Mouse (Mus musculus): ENCODE results near the gene Ppm1e.
A peak's percentile ranks its signal among the peaks of the same experiment; 100 is the strongest.

Gene Ppm1e

DNA sequence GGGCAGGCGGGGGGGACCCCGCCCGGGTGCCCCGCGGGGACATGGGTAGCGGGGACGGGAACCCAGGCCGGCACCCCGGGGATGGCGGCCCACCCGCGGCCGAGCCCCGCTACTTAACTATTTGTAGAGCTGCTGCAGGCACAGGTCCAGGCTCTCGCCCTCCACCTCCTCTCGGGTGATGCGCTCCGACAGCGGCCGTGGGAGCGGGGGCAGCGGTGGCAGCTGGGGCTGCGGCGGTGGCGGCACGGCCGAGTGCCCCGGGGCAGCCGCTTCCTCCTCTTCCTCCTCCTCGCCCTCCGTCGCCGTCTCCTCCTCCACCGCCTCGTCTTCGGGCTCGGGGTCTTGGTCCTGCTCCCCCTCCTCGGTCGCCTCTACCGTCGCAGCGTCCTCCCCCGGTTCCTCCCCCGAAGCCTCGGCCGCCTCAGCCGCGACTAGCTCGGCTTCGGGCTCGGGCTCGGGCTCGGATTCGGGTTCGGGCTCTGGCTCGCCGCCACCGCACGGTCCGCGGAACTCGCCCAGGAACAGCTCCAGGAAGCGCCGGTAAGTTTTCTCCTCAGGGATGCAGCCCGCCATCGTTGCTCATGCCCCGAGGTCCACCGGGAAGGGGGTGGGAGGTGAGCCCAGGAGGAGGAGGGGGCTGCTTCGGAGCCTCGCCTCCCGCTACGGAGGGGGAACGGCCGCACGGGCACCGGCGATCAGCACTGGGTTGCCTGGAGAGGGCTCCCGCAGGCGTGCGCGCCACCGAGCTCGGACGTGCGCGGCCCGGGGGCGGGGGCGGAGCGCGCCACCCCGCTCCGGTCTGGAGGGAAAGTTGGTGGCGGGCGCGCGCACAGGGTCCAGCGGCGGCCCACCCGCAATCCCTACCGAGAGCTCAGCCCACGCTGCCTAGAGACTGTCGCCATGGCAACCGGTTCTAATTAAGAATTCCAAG lies at the start of gene Ppm1e:
Gene Ppm1e, minus strand, starts transcription at position 693 of the 931 bp plus-strand sequence.
- DNase-seq (ENCODE audit: low spot score in 2 of 2): peak; percentile 72 to 82

DNA sequence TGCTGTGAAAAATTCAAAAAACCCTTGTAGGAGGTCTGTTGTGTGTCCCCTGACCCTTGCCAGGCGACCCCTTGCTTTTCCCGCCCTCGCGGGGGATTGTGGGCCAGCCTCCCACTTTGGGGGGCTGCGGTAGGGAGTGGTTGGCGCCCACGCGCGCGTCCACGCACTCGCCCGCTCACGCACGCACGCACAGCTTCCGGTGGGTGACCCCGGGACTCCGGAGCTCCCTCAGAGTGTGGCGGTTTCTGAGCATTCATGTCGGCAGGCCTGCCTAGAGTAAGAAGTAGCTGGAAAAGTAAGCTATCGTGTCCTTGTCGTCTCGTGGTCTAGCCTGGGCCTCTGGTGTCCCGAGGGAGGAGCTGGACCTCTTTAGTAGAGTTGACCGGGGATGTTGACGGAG lies 46.1 kb upstream of the Ppm1e start, which contains the start of the genes Rad51c and Tex14:
Gene Rad51c, minus strand, starts transcription at position 79 of the 400 bp plus-strand sequence.
Gene Tex14, plus strand, starts transcription at position 190 of the 400 bp plus-strand sequence.
- DNase-seq (ENCODE audit: low spot score in 2 of 2): peak in 1 of 2 experiments; percentile 30

DNA sequence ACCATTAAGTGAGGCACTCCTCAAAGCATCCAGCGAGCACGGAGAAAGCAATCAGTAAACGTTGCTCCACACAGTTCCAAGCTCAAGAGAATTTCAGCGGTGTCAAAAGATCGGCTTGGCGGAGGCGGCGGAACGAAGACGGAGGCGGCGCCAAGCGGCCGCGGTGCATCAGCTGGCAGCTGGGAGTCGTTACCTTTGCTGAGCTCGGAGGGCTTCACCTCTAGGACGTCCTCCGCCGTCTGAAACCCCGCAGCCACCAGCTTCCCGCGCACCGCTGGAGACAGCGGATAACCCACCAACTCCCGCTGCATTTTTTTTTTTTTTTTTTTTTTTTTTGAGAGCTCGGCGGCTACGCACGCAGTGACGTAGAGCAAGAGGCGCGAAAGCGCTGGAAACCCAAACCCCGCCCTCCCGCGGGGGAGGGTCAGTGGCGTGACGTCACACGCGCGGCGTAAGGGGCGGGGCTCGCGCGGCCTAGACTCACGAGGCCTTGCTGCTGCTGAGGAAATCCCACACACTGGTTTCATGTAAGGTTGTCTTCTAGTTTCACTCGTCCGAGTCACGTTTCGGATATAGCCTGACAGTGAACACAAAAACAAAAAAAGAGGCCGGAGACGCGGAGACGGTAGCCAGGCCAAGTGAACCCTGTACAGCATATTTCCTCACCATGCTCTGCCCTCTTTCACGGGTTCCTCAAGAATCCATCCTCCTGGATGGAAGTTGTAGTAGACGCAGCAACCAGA lies 45.5 kb upstream of the Ppm1e start:
- peak; percentile 97 to 98 for DNase-seq (ENCODE audit: low spot score in 2 of 2)

- DNase-seq (ENCODE audit: low spot score in 2 of 2): no peak
Observed at GRCm38 (mm10) chr11:87398402-87398801, 39.6 kb upstream of the Ppm1e start.

DNA sequence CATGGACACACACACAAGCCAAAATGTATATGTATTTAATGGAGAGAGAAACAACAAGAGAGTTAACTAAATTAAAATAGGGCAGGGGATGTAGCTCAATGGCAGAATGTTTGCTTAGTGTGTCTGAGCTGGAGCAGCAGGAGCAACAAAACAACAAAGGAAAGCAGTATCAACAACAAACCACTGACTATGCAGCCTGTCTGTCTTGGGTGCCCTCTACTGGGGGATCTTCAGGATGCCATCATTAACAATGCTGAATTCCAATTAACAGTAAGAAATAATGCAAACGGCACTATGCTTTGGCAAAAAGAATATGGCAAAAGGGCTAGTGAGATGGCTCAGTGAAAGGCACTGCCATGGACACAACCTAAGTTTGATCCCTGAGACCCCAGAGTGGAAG lies 35.0 kb upstream of the Ppm1e start:
- DNase-seq (ENCODE audit: low spot score in 2 of 2): peak in 1 of 2 experiments; percentile 46

- no peak for DNase-seq (ENCODE audit: low spot score in 2 of 2)
Observed at GRCm38 (mm10) chr11:87385676-87386075, 26.9 kb upstream of the Ppm1e start.

- DNase-seq (ENCODE audit: low spot score in 2 of 2): no peak
Observed at GRCm38 (mm10) chr11:87384551-87384950, 25.7 kb upstream of the Ppm1e start.

DNA sequence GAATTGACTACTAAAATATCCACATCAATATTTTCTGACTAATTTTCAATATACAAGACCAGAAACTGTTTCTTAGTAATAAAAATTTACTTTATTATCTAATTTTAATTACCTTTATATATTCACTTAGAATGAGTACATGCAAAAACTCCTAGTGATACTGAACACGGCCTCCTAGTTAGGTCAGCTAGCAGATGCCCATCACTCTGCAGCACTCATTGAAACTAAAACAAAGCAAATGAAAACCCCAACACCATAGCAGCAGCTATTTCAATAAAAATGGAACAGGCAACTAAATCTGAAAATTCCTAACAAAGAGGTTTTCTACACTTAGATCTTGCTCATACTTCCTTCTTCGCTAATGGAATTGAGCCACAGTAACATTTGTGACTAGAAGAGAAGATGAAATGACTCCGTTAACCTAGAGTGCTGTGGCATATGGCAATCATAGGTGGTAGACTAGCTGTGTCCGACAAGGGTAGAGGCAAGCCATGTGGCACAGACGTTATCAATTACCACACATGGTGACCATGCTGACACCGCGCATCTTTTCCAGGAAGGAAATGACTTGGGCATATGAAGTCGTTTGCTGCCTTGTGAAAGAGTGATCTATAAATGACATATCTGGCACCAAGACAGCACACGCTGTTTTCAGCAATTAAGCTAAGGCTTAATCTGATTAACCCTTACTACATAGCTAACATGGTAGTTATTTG lies 9.2 kb upstream of the Ppm1e start:
- DNase-seq (ENCODE audit: low spot score in 2 of 2): peak; percentile 28 to 56

DNA sequence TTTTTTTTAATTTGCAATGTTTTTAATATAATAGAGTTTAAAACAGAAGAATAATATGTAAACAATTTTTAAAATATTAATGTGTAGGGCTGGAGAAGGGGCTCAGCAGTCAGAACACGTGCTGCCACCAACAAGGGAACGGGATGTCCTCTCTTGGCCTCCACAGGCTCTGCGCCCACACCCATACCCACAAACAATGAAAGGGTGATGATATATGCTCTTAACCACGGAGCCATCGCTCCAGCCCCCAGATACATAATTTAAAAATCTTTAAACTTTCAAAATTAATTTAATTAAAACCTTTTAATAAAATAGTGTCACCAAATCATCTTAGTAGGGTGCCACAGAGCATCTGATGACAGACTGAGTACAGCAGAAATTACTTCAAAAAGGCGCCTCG lies 8.2 kb upstream of the Ppm1e start:
- DNase-seq (ENCODE audit: low spot score in 2 of 2): no peak

DNA sequence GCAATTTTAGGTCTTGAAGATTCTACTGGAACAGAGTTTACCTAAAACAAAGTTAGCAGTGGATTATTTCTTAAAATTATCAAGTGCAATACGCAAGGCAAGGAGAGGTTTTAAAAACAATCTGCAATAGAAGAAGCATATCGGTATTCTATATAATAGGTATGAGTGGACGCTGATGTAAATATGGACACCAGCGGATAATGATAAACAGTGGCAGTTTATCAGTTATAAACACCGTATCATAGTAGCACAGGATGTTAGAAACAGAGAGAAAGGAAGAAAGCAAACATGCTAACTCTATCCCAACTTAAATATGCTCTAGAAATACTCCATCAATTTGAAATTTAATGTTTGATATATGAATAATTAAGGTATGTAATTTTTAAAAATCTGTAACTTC lies 6.3 kb upstream of the Ppm1e start:
- DNase-seq (ENCODE audit: low spot score in 2 of 2): no peak

- no peak for DNase-seq (ENCODE audit: low spot score in 2 of 2)
Observed at GRCm38 (mm10) chr11:87359262-87359612, 414 bp upstream of the Ppm1e start.

DNA sequence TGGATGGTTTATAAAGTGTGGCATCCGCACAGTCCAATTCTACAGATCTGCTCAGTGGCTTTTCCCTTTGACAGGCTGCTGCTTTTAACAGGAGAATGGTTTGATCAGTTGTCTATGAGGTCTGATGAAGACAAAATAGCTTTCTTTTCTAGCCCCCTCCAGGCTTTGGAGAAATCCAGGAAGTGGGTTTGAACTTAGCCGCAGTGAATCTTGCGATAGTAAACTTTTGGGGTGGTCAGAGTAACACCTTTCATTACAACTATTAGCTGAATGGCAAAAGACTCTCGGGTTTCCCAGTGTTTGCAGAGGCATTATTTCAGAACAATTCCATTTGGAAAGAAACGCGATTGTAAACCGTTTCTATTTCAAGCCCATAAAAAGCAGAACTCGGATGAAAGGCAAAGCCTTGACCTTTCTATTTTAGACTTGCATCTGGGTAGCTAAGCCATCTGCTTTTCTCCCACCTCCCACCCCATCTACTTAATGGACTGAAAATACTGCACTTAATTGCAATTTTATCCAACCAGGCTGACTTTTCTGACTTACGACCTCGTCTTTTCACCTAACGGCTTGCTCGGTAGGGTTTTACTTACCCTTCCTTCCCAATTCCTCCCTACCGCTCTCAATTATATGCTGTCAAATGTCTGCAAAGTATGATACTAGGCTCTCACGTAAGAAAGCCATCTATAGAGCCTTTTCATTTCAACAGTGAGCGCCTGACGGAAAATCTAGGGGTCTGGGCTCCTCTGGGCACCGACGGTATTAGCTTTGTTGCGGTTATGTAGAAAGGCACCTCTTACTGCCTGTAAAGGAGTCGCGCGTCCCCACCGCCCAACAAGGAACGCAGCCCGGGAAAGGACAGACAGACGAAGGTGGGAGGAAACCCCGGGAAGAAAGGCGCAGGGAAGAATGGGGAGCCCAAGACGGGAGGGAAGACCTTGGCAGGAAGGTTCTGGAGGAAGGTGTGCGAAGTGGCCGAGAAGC lies 1.2 kb downstream of the Ppm1e start:
- DNase-seq (ENCODE audit: low spot score in 2 of 2): peak in 1 of 2 experiments; percentile 36

GRCm38 (mm10) chr11:87354861-87355260 lies 4.0 kb downstream of the Ppm1e start:
- DNase-seq (ENCODE audit: low spot score in 2 of 2): no peak

- no peak for DNase-seq (ENCODE audit: low spot score in 2 of 2)
Observed at GRCm38 (mm10) chr11:87353646-87354170, 5.1 kb downstream of the Ppm1e start.

- DNase-seq (ENCODE audit: low spot score in 2 of 2): no peak
Observed at GRCm38 (mm10) chr11:87326381-87326780, 32.4 kb downstream of the Ppm1e start.

- no peak for DNase-seq (ENCODE audit: low spot score in 2 of 2)
Observed at GRCm38 (mm10) chr11:87322558-87322957, 36.3 kb downstream of the Ppm1e start.

DNA sequence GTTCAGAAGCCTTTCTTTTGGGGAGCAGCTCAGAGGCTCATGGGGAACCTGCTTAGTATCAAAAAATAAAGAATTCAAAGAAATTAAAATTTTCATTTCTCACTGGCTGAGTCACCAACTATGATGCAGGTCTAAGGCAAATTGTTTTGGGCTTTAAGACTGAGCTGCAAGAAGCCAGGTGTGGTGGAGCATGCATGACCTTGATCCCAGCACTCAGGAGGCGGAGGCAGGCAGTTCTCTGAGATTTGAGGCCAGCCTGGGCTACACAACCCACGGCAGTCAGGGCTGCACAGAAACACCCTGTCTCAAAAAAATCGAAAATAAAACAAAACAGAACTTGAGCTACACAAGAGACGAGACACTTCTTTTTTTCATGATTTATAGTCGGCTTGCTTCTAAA lies 38.8 kb downstream of the Ppm1e start:
- DNase-seq (ENCODE audit: low spot score in 2 of 2): no peak

DNA sequence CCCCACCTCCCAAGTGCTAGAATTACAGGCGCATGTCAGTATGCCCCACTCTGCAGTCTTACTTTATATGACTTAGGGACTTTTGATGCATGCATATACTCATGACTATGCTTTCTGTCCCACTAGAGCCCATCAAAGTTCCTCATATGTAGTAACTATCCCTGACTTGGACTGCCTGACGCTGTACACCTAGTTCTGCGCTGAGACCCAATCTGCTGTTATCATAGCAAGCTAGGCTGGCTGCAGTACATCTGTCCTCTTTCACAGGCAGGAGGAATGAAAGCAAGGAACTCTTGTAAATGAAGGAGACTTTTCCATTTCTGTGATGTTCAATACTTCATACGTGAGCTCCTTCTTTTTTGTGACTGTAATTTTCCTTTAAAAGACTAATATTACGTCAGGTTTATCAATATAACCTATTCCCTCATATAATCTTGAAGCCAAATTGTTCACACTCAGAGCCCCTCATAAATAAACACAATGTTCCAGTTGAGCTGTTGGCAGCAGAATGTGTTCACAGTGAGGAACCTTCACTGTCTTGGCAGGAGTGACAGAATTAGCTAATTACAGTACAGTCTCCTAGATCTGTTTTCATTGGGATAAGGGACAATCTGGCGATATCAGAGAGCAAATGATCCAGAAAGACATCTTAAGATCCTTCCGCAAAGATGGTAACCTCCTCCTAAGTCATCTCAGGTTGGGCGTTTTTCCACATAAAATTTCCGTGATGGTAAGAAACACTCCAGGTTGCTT lies 39.7 kb downstream of the Ppm1e start:
- no peak for DNase-seq (ENCODE audit: low spot score in 2 of 2)

GRCm38 (mm10) chr11:87313533-87313932 lies 45.3 kb downstream of the Ppm1e start:
- DNase-seq (ENCODE audit: low spot score in 2 of 2): no peak

DNA sequence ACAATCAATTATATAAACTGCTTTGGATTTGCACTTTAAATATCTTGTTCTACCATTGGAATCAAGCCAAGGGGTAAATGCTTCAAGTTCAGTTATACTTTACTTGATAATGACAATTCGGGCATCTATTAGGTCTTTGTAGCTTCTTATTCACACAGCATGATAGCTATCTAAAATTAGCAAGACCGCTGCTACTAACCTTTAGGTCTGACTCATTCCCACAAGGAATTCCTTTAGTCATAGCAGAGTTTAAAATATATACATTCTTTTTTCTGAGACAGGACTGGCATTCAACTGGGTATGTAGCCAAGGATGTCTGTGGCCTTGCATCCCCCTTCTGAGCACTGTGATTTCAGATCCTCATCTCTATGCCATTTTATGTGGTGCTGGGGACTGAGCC lies 48.5 kb downstream of the Ppm1e start:
- no peak for DNase-seq (ENCODE audit: low spot score in 2 of 2)
